Mouse (Mus musculus): ENCODE data around the gene N4bp1. TPM values are rescaled to one million over a fixed set of nuclear protein-coding genes. Genes with fewer than 3 reads are reported as not detected.
A peak's percentile ranks its signal among the peaks of the same experiment; 100 is the strongest.

Gene N4bp1
- total RNA-seq, 1 experiment from 2014 or later: 41.2 TPM

DNA sequence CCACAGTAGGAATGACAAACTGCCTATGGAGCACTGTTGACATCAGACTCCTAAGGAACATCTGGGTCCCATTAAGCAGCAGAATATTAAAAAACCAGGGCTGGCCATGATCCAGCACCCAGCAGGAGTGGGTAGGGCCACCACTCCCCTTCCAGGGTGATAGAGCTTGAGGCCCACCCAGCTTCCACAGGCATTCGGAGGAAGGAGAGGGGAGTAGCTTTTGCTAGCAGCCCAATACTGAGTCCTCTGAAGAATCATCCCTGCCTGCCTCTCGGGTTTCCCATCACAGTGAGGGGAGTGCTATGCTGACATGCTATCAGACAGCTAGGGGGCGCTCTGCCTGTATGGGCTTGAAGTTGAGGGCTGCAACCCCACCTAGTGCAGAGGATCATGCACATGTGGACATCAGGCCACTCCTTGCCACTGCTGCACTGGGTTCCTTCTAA lies 64.3 kb downstream of the N4bp1 start:
- DNase-seq: peak; percentile 56

DNA sequence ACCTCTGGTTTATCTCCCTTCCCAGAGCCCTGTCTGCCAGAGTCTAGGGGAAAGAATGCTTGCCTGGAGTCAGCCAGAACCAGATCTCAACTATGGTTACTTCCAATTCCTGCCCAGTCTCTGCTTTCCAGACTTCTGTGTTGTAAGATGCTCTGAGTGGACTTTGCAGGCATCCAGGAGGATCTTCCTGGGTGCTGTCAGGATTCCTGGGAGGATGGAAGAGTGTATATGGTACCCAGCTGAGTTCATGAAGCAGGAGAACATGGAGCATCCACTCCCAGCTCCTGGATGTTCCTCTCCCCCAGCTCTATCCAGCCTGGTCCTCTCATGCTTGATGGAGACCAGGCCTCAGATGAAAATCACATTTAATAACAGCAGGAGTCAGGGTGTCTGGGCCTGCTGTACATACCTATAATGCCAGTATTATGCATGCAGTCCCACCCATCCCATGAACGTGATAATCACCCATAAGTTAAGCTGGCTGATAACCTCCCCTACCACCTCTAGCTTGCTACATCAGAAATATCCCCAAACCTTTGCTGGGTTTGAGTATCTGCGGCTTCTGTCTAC lies 64.8 kb downstream of the N4bp1 start:
- DNase-seq: no peak

DNA sequence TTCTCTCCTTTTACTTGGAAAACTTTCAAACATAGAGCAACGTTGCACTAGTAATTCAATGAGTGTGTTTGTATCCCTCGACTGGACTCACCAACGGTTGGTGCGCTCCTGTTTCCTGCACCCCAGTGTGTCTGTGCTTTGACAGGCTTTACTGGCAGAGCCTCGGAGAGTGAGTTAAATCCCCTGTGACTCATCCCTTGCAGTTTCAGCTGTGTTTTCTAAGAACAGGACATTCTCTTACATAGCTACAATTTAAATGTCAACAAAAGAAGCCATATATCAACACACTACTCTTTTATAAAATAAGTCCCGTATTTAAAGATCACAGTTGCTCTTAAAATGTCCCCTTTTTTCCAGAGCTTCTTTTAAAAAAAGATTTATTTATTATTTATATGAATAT lies 65.6 kb downstream of the N4bp1 start:
- no peak for DNase-seq

DNA sequence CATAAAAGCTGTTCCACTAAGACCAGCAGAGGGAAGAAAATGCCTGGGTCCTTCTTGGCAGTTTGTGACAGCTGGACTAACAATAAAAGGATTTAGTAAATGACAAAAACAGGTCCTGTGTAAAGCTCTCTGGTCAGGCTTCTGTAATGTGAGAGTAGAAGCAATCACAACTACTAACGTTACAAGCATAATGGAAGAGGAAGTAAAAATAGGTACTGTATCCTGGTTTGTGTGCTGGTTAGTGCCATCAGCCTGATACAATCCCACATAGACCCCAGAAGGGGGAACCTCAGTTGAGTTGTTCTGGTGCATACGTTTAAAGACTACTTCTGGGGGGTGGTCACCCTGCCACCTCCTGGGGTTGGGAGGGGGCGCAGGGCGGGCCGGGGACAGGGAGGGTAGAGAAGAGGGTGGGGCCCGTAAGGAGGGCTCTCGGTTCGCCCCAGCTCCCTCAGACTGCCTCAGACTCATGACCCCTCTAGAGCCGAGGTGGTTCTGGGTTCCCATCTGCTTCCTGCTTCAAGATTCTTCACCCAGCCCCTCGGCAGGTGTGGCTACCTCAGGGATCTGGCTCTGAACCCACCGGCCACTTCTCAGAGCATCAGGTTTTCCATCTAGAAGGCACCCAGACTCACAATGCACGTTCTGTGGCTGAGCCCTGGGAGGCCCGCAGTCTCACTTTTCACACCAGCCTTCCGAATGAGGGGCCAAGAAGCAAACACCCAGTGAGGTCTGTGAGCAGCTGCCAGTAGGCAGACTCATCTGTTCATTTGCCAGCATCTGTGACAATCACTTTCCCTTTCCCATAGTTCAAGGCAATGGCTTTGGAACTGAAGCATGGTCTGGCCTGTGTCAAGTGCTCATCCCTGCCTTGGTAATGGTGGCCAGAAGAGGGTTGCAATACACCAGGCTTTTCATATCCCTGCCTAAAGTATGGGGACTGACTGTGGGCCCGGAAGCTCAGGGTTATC lies 75.8 kb downstream of the N4bp1 start:
- no peak for DNase-seq

DNA sequence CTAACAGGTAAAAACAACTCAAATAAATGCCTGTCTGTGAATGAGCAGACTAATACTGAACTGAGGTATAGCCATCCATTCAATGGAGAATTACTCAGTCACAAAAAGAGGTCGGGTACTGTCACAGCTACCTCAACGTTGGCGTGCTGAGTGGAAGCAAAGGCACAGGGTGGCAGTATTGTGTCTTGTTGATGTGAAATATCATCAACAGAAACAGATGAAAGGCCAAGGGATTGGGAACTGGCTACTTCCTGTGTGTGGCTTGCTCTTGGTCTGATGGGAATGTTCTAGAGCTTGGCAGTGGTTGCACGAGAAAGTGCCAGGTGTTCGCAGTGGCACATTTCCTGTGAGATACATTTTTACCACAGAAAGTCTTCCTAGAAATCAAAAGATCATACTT lies 76.8 kb downstream of the N4bp1 start:
- DNase-seq: no peak

DNA sequence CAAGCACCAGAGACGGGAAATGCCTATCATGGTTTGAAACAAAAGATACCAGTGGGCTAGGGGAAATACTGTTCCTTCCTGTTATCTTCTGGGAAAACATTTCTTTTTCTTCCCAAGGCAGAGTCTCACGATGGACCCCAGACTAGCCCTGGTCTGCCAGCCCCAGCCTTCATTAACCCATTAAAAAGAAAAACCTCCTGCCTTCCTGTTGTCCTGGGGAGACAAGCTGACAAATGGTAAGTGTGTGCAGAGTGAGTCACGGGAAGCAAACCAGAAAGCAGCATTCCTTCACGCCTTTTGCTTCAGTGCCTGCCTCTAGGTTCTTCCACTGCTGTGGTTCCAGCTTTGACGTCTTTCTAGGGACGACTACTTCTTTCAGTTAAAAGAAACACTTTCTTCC lies 83.1 kb downstream of the N4bp1 start:
- no peak for DNase-seq

DNA sequence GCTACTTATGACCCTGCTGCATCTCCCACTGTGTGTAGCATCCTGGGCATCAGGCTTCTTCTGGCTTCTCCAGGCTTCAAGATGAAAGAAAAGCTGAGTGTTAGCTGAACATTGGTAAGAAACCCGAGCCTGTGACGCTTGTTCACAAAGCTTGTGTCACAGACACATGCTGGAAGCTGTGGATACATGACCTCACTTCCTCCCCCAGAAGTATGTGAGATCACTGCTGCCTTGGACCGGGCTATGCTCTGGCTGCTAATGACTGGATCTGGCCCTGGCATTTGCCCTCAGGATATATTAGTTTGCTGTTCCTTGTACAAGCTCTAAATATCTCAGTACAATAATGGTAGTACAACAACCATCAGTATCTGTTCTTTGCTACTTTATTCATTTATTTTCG lies 84.1 kb downstream of the N4bp1 start:
- DNase-seq: no peak

DNA sequence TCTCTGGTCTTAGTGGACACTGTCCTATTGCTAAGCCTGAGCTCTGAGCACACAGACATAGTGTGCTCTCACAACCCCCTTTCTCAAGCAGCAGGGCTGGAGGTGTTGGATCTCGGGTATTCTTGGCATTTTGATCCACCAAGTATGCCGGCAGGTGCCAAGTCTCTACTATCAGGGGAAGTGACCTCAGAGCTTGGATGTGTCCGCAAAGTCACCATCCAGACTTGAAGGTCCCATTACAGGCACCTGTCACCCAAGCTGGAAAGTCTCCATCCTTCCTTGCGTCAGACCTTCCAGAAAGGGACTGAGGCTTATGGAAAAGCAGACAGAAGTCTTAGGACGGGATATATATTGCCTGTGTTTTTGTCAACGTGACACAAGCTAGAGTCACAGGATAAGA lies 86.9 kb downstream of the N4bp1 start:
- no peak for DNase-seq

DNA sequence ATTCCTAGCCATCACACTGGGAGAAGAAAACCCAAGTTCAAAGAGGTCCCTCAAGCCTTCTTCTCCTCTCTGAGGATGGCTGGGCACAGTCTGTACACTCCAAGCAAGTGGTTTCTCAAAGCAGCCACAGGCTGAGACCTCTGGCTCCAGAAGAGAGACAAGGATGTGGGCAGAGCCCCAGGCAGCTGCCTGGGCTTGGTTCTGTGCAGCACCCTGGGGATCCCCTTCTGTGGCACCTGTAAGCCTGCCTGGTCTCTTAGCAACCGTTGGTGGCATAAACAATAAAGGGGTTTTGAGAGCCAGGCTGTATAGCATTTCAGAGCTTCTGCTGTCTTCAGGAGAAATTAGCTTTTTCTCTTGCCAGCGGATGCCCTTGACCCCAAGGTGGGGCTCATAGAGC lies 87.4 kb downstream of the N4bp1 start:
- no peak for DNase-seq

DNA sequence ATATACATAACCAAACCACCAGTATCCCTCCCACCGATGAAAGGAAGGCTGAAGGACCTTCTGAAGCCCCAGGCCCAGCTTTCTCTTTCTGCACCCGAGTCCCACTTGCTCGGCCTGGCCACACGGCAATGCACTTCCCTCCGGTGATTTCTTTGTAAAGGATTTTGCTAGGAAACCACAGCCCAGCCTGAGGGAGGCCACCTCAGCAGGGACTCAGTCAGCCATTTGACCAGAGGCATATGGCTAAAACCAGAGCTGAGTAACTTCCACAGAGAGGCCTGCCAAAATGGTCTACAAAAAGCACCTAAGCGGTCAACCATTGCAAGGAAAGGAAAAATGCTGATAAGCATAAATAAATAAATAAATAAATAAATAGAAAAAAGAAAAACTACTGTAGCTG lies 90.3 kb downstream of the N4bp1 start:
- DNase-seq: no peak

DNA sequence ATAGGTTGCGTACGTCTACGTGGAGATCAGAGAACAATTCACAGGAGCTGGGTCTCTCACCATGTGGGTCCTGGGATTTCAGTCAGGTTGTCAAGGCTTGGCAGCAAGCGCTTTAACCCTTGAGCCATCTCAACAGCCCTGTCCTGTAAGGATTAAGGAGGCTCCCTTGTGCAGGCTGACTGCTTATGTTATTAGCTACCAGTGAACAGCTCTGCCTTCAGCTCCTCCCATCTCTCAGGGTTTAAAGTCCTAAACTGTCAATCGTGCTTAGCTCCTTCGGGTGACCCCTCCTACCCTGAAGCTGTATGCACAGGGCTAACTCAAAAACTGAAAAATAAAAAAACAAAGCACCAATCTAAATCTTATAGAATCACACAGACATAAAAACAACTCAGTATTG lies 93.5 kb downstream of the N4bp1 start:
- DNase-seq: no peak

DNA sequence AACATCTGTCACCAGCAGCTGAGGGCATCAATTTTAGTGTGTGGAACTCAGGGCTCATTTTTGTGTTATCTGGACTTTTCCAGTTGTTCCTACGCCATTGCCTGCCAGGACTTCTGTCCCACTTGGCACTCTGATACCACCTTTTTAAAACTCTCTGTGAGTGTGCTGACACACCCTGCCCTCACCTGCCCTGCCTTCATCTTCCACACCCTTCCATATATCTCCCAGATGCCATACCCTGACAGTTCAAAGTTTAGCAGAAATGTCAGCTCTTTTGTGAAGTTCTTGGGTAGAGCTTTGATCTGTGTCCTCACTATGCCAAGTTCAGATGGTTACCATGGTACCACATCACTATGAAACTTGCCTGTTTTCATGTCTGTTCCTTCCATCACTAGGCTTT lies 95.5 kb downstream of the N4bp1 start:
- no peak for DNase-seq

DNA sequence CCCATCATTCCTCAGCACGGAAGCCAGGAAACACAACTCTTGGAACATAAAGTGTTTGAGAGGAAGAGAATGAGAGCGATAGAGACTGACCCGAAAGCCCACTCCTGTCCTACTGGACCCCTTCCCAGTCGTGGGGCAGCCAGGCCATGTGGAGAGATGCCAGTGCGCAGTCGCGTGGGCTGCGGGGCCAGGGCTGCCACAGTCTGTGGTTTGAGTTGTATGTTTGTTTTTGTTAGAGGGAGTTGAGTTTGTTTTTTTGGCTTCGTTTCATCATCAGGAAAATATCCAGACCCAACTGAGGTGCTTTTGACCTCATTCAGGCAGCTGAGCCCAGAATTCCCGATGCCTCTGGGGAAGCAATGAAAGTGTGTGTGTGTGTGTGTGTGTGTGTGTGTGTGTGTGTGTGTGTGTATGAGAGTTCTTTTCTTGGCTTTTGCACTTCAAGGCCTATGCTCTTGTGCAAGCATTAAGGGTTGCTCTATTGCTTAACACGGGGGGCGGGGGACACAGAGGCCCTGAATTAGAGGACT lies 97.1 kb downstream of the N4bp1 start:
- DNase-seq: no peak

DNA sequence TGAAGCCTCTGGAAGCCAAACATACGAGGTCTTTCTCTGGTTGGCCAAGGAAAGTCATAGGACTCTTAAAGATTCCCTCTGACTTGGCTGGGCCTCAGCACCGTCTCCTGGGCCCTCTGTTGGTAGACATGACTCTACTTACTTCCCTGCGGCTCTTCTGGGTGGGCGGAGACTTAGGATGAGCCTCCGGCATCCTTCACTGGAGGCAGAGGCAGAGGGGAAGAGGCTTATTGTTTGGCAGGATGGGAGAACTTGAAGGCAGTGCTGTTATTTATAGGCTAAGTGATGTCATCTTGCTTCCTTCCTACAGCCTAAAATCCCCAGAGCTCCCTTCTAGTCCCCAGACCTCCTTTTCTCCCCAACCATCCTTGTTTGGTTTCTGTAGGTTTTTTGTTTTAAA lies 98.6 kb downstream of the N4bp1 start:
- no peak for DNase-seq

DNA sequence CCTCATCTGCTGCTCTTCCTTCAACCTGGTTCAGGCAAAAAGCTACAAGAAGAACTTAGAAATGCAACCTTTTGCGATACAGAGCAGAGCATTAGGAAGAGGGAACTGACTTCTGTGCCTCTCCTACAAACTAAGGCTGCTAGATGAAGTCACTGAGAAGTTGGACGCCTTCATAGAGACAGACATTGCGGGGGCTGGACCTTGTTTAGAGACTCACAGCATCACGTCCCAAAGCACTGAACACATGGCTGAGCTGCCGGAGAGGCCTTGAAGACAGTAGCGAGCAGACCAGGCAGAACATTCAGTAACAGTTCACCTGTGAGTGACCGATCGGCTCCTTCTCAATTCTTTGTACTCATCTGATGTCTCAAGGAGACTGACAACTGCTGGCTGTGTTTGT lies 104.0 kb downstream of the N4bp1 start:
- no peak for DNase-seq

DNA sequence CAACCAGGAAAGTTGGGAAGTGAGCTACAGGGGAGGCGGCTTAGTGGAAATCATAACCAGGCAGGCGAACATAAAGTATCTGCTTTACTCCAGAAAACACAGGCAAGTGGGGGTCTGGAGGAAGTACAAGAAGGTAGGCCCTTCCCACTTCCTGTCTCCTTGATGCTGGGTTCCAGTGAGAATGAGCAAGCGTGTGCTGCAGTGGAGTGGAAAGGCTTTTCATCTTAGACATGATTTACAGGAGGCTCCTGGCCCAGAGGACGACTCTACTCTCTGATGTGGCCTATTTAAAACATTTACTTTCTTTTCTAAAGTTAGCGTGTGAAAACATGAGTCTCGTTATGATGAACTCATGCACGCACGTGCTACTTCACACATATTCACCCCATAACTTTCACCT lies 105.9 kb downstream of the N4bp1 start:
- no peak for DNase-seq

DNA sequence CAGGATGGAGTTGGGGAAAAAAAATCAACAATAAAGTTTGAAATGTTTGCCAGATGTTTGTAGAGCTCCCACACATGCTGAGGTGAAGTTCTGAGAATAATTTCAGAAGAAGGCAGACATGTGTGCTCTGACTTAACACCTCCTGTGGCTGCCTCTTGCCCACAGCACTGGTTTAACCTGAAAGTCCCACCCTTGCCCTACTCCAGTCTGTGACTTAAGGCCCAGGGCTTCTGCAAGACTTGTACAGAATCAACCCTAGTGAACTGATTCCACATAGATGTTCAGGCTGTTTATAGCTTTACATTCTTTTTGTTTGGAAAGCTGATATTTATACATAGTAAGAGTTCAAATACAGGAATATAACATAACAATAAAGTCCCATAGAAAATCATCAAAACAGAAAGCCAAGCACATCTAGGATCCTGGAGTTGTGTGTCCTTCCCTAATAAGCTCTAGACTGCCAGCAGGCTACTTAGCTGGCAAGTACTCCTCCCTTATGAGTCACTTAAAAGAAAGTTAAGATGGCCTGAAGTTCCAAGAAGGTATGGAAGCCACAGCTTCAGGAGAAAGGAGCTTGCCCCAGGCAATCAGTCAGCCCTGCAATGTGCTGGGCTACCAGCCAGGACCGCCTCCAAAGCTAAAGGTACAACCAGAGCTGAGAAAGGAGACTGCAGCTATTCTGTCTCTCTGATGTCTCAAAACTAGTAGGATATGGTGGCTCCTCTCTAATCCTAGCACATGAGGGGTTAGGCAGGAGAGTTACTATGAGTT lies 114.9 kb downstream of the N4bp1 start:
- peak; percentile 17 for DNase-seq

DNA sequence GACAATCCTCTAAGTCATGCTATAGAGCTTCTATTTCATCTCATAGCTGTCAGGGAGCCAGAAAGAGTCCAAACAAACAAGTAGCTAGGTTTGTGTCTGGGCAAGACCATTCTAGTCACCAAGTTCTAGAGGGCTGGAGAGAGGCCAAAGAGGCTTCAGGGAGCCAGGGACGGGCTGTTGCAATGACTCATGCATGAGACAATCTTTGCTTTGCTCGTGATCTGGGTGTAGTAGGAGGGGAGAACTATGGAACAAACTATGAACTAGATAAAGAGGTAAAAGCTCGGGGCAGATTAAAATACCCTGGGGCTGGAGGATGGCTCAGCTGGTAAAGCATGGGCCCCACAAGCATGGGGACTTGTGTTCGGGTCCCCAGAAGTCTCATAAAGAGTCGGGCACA lies 116.6 kb downstream of the N4bp1 start:
- DNase-seq: peak; percentile 70

DNA sequence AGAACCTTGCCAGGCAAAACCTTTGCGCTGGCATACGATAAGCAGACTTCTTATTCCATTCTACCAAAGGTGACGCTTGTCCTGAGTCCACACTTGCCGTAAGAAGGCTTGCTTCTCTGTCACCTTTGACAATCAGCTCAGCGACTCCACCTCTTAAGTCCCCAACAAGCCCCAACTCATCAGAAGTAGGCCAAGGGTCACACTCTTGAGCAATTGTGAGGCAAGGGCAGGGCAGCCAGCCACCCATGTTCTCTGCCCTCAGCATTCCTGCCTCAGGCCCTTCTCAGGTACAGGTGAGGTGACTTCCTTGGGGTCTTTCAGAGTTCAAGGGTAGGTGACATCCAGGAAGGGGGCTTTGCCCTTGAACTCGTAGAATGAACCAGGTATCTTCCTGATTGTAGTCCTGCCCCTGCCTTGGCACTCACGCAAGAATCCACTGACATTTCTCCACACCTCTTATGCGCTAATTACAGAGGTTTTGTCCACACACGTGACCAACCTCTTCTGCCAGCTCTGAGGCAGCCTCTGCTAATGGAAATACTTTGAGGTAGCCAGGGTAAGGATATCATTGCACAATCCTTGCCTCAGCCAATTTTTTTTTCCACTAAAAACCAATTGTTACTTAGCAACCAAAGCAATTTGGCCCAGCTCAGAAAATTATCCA lies 118.4 kb downstream of the N4bp1 start:
- no peak for DNase-seq

DNA sequence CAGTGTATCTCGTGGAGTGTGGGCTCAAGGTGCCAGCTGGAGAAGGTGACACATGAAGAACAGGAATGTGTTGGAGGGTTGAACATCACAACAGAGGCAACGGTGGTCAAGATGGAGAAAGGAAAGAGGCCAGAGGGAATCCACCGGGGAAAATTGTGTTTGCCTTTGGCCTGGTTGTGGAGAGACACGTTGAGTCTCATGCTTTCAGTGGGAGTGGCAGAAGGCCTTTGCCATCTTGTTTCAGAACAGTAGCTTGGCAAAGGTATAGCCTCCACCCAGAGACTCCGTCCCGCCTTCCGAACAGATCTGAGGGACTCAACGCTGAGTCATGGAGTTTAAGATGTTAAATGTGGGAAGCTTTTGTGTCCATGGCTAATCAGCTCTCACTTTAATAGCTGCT lies 119.4 kb downstream of the N4bp1 start:
- DNase-seq: no peak

DNA sequence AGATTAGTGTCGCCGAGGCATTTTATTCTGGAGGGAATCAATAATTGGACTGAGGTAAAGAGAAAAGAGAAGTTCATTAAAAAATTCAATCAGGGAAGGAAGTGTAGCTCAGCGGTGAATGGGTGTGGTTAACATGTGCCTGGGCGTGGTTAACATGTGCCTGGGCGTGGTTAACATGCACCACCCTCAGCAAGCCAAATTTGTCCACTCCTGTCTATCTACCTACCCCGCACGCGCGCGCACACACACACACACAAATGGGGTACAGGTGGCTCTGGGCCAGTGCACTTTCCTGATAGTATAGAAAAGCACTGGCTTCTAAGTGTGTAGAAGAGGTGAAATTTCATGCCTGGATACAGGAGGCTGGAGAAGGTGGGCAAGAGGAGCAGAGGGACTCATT lies 119.9 kb downstream of the N4bp1 start:
- DNase-seq: no peak

DNA sequence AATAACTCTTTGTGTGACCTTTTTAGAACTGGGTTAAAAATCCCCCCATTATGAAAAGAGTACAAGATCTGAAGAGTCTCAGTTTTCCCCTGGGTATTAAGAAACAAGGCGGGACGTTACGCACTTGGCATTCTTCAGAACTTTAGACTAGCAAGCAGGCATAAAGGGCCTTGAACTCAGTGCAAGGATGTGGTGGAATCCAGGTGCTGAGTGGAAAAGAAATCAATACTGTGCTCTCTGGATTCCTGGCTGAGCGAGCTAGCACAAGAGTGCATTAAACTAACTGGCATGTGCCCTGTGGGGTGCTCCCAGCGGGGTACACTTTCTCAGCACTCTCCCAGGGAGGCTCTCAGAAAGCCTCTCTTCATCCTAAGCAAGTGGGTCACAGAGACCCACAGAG lies 122.3 kb downstream of the N4bp1 start:
- DNase-seq: no peak

Data from adrenal gland, postnatal 25 days (tissue).